Mouse (Mus musculus): ENCODE data around the gene Tango6. TPM values are rescaled to one million over a fixed set of nuclear protein-coding genes. Genes with fewer than 3 reads are reported as not detected.

Gene Tango6
- 7.7 TPM for polyA plus RNA-seq (2014; fragmentation: Illumina TruSeq; extraction: RNeasy Lipid Tissue Mini Kit (QIAGEN cat#74804); ENCODE audit: low read depth, low replicate concordance)

DNA sequence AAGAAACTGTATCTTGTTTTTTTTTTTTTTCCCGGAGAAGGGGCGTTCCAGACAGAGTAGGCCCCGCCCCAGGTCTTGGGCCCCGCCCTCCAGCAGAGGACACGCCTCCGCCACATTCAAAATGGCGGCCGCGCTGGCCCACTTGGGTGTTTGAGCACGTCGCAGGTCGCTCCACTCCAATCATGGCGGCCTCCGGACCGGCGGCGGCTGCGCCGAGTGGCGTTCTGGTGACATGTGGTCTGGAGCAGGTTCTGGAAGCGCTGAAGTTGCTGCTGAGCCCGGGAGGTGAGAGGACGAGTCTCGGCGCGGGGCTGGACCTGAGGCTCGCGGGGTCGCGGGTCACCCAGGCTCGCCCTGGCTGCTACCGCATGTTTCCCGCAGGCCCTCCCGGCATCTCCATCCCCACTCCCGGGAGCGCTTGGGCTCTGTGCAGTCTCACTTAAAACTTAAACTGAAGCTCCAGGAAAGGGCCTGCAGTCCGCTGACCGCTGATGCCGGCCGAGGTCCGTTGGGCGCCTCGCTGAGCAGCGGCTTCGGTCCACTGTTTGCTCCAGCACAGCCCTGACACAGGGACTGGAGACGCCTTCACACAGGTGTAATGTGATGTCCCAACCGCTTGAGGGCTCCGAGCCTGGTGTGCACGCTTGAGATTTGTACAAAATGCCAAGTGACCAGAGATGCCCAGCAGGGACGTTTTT is at the start of gene Tango6:
Gene Tango6, plus strand, starts transcription at position 98 of the 698 bp plus-strand sequence.

DNA sequence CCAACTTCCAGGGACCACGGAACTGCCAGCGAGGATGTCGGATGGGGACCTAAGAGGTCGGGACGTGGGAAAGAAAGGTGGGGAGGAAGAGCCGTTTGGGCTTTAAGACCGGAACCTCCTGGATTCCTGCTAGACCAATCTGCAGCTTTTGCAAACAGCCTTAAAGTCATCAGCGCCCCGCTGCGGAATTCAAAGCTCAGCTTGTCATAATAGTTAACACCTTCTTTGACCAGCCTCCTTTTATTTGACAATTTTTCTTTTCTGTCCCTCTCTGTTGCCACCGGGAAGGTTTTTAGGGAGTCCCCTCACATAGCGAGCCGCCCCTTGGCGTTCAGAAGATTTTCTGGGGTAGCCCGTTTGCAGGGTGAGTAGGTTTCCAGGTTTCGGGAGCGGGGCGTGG is 187.2 kb downstream of the Tango6 start, which contains the start of gene Has3:
Gene Has3, plus strand, starts transcription at position 192 of the 400 bp plus-strand sequence.

GRCm38 (mm10) chr8:106893481-106894156 is 210.8 kb downstream of the Tango6 start, which contains the start of gene Utp4:
TSS of gene Utp4 (plus strand) at chr8:106893636.

Other genes with a start within 250 kb of the Tango6 start
- not detected for gene 6030452D12Rik, start 182.5 kb upstream of the Tango6 start, polyA plus RNA-seq (2014; fragmentation: Illumina TruSeq; extraction: RNeasy Lipid Tissue Mini Kit (QIAGEN cat#74804); ENCODE audit: low read depth, low replicate concordance)
- gene Cdh3, start 172.2 kb upstream of the Tango6 start, polyA plus RNA-seq (2014; fragmentation: Illumina TruSeq; extraction: RNeasy Lipid Tissue Mini Kit (QIAGEN cat#74804); ENCODE audit: low read depth, low replicate concordance) = 1.1 TPM
- gene Gm10073, start 109.6 kb upstream of the Tango6 start, polyA plus RNA-seq (2014; fragmentation: Illumina TruSeq; extraction: RNeasy Lipid Tissue Mini Kit (QIAGEN cat#74804); ENCODE audit: low read depth, low replicate concordance) = 1.3 TPM
- gene Cdh1, start 79.7 kb upstream of the Tango6 start, polyA plus RNA-seq (2014; fragmentation: Illumina TruSeq; extraction: RNeasy Lipid Tissue Mini Kit (QIAGEN cat#74804); ENCODE audit: low read depth, low replicate concordance) = not detected
- gene Has3, start 187.2 kb downstream of the Tango6 start, polyA plus RNA-seq (2014; fragmentation: Illumina TruSeq; extraction: RNeasy Lipid Tissue Mini Kit (QIAGEN cat#74804); ENCODE audit: low read depth, low replicate concordance) = 1.5 TPM
- 18.5 TPM for gene Utp4, start 210.6 kb downstream of the Tango6 start, polyA plus RNA-seq (2014; fragmentation: Illumina TruSeq; extraction: RNeasy Lipid Tissue Mini Kit (QIAGEN cat#74804); ENCODE audit: low read depth, low replicate concordance)